Mouse (Mus musculus): ENCODE data around the gene Peak1. TPM values are rescaled to one million over a fixed set of nuclear protein-coding genes. Genes with fewer than 3 reads are reported as not detected.

Gene Peak1
- polyA plus RNA-seq, 1 experiment = 5.5 TPM

DNA sequence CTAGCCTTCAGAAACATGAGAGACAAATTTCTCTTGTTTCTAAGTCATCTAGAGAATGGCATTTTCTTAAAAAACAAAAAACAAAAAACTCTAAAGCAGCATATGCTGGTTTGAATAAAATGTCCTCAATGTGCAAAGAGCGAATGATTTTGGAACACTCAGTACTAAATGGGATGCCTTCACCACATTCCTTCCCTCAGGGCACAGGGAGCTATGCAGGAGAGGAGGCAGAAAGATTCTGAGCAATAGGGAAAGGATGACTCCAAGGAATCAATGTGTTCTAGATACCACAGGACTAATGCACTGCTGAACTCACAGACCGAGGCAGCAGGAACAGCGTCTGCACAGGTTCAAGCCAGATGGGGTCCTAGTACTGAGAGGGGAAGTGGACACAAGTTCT lies 103.5 kb downstream of the Peak1 start:
- H3K27ac ChIP-seq (ENCODE audit: control insufficient read depth, insufficient read depth, low read depth, low read length) = no peak overlapping the region
- H3K4me1 ChIP-seq (ENCODE audit: control insufficient read depth, insufficient read depth, low read length) = no peaks in the 10 kb centered on the region
- no peak overlapping the region for H3K4me3 ChIP-seq (ENCODE audit: control insufficient read depth, low read depth, low read length)
- no peaks in the 10 kb centered on the region for H3K27me3 ChIP-seq (ENCODE audit: control insufficient read depth, insufficient read depth, low read length)
- H3K36me3 ChIP-seq (ENCODE audit: control insufficient read depth, insufficient read depth, low read length) = no peaks in the 10 kb centered on the region
- TF ChIP-seq CTCF (IDR thresholded peaks at IDR 0.05; ENCODE audit: control insufficient read depth, insufficient read depth, insufficient replicate concordance, low read depth, low read length) = no peak
- no peak for TF ChIP-seq POLR2A (IDR thresholded peaks at IDR 0.05; ENCODE audit: control insufficient read depth, low read depth, low read length)

DNA sequence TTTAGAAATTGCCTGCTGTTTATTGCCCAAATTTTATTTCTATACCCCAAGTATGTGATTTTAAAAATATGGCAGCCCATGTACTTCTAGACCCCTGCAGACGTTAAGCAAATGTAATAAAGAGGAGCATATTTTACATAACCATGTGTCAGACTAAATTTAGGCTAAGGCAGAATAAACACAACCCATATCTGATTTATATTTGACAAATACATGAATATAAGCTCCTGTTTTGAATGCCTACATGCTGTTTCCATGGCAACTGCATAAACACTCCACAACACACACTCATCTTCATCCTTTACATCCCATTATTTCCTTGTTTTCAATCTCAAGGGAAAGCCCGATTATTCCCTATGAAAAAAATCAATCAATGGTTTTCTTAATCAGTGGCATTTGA lies 108.8 kb downstream of the Peak1 start:
- no peaks in the 10 kb centered on the region for H3K4me1 ChIP-seq (ENCODE audit: control insufficient read depth, insufficient read depth, low read length)
- TF ChIP-seq POLR2A (IDR thresholded peaks at IDR 0.05; ENCODE audit: control insufficient read depth, low read depth, low read length) (no peak), CTCF (IDR thresholded peaks at IDR 0.05; ENCODE audit: control insufficient read depth, insufficient read depth, insufficient replicate concordance, low read depth, low read length) (no peak)
- H3K4me3 ChIP-seq (ENCODE audit: control insufficient read depth, low read depth, low read length) = no peak overlapping the region
- no peak overlapping the region for H3K27ac ChIP-seq (ENCODE audit: control insufficient read depth, insufficient read depth, low read depth, low read length)
- H3K36me3 ChIP-seq (ENCODE audit: control insufficient read depth, insufficient read depth, low read length) = no peaks in the 10 kb centered on the region
- H3K27me3 ChIP-seq (ENCODE audit: control insufficient read depth, insufficient read depth, low read length) = no peaks in the 10 kb centered on the region

DNA sequence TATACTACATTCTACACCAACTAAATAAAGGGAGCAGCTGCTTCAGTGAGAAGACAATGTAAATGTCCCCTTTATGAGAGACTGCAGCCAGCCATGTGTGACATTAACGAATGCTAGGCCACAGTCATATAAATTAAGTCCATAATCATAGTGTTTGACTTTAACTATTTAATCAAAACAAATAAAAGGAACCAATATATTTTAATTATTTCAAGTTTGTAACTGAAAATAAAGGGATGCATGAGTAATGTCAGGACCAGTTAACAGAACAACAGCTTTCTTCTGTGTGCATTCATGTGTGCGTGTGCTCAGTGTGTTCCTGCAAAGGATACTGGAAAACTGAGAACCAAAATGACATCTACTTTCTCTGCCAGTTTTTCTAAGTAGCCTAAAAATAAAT lies 113.3 kb downstream of the Peak1 start:
- H3K36me3 ChIP-seq (ENCODE audit: control insufficient read depth, insufficient read depth, low read length) = no peaks in the 10 kb centered on the region
- no peak overlapping the region for H3K27ac ChIP-seq (ENCODE audit: control insufficient read depth, insufficient read depth, low read depth, low read length)
- TF ChIP-seq CTCF (IDR thresholded peaks at IDR 0.05; ENCODE audit: control insufficient read depth, insufficient read depth, insufficient replicate concordance, low read depth, low read length) (no peak), POLR2A (IDR thresholded peaks at IDR 0.05; ENCODE audit: control insufficient read depth, low read depth, low read length) (no peak)

DNA sequence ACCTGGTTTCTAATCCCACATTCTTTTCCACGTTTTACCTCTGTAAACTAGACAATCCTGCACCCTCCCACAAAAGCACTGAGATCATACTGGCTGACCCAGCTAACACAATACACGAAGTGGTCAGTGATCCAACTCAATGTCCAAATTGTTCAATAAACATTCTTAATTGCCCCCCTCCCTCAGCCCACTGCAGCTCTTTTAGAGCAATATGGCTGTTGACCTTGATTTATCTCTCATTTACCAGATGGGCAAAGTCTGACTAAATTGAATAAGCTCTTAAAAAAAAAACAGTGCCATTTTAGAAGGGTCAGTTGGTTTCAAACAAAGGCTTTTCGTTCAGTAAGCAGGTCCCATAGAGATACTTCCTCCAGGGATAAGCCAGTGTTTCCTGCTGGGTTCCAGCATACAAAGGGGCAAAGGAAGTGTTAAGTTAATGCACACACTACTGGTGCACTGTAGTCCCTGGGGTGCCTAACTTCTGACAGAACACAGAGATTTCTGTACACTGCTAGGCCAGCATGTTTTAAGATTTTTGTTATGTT lies 114.9 kb downstream of the Peak1 start:
- TF ChIP-seq CTCF (IDR thresholded peaks at IDR 0.05; ENCODE audit: control insufficient read depth, insufficient read depth, insufficient replicate concordance, low read depth, low read length) = no peak
- TF ChIP-seq POLR2A (IDR thresholded peaks at IDR 0.05; ENCODE audit: control insufficient read depth, low read depth, low read length) = no peak
- no peak overlapping the region for H3K4me3 ChIP-seq (ENCODE audit: control insufficient read depth, low read depth, low read length)
- H3K4me1 ChIP-seq (ENCODE audit: control insufficient read depth, insufficient read depth, low read length) = no peaks in the 10 kb centered on the region
- H3K36me3 ChIP-seq (ENCODE audit: control insufficient read depth, insufficient read depth, low read length) = no peaks in the 10 kb centered on the region
- no peak overlapping the region for H3K27ac ChIP-seq (ENCODE audit: control insufficient read depth, insufficient read depth, low read depth, low read length)
- H3K27me3 ChIP-seq (ENCODE audit: control insufficient read depth, insufficient read depth, low read length) = no peaks in the 10 kb centered on the region

More for the DNA sequence above, 113.3 kb downstream of the Peak1 start:
- Histone ChIP-seq H3K27me3 (ENCODE audit: control insufficient read depth, insufficient read depth, low read length) (no peaks in the 10 kb centered on the region), H3K4me1 (ENCODE audit: control insufficient read depth, insufficient read depth, low read length) (no peaks in the 10 kb centered on the region), H3K4me3 (ENCODE audit: control insufficient read depth, low read depth, low read length) (no peak overlapping the region)

DNA sequence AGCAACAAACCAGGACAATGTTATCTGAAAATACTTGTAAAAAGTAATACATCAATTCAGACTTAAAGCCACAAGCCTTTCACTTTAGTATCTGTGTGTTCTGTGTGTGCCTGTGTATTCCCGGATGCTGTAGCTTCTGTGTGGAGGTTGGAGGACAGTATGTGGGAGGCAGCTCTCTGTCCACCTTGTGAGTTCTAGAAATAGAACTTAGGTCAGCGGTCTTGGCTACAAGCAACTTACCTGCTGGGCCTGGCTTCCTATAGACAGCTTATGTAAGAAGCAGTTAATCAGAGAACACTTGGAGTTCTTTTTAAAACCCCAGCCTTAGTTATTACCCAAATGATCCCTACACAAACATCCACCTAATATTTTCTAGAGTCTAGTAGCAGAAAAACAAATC lies 127.8 kb downstream of the Peak1 start:
- H3K36me3 ChIP-seq (ENCODE audit: control insufficient read depth, insufficient read depth, low read length) = no peaks in the 10 kb centered on the region
- H3K4me1 ChIP-seq (ENCODE audit: control insufficient read depth, insufficient read depth, low read length) = no peaks in the 10 kb centered on the region
- H3K27me3 ChIP-seq (ENCODE audit: control insufficient read depth, insufficient read depth, low read length) = no peaks in the 10 kb centered on the region
- no peak overlapping the region for H3K27ac ChIP-seq (ENCODE audit: control insufficient read depth, insufficient read depth, low read depth, low read length)
- no peak overlapping the region for H3K4me3 ChIP-seq (ENCODE audit: control insufficient read depth, low read depth, low read length)
- TF ChIP-seq CTCF (IDR thresholded peaks at IDR 0.05; ENCODE audit: control insufficient read depth, insufficient read depth, insufficient replicate concordance, low read depth, low read length) = no peak
- no peak for TF ChIP-seq POLR2A (IDR thresholded peaks at IDR 0.05; ENCODE audit: control insufficient read depth, low read depth, low read length)

DNA sequence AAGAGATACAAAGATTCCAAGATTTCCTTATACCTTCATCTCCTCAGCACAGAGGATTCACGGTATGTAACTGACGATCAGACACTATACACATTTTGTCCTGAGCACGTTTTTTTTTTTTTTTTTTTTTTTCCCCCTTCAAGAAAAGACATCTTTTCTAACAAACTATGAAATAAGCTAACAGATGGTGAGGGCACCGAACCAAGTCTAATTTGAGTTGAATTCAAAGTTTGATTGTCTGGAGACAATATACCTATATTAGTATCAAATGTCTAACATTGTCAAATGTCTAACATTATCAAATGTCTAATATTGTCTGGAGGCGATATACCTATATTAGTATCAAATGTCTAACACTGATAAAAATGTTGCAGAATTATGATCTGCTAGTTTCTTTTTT lies 135.4 kb downstream of the Peak1 start:
- Histone ChIP-seq H3K27me3 (ENCODE audit: control insufficient read depth, insufficient read depth, low read length) (no peaks in the 10 kb centered on the region), H3K27ac (ENCODE audit: control insufficient read depth, insufficient read depth, low read depth, low read length) (no peak overlapping the region), H3K36me3 (ENCODE audit: control insufficient read depth, insufficient read depth, low read length) (no peaks in the 10 kb centered on the region), H3K4me3 (ENCODE audit: control insufficient read depth, low read depth, low read length) (no peak overlapping the region), H3K4me1 (ENCODE audit: control insufficient read depth, insufficient read depth, low read length) (no peaks in the 10 kb centered on the region)
- no peak for TF ChIP-seq CTCF (IDR thresholded peaks at IDR 0.05; ENCODE audit: control insufficient read depth, insufficient read depth, insufficient replicate concordance, low read depth, low read length)
- TF ChIP-seq POLR2A (IDR thresholded peaks at IDR 0.05; ENCODE audit: control insufficient read depth, low read depth, low read length) = no peak

DNA sequence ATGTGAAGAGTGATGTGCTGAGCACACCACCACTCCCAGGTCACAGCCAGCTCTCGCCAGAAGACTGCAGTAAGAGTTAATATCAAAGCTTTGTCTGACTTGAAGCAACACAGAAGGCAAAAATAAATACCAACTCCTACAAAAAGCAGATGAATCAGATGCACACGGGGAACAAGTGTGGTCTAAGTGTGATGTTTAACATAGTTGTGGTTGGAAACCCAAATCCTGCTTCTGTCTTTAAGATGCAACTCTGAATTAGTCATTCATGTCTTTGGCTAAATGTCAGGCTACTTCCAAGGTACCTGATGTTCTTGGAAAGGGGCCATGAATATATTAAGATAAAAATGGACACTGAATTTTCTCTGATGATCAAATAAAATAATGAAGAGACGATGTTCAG lies 144.3 kb downstream of the Peak1 start:
- Histone ChIP-seq H3K4me1 (ENCODE audit: control insufficient read depth, insufficient read depth, low read length) (no peaks in the 10 kb centered on the region), H3K36me3 (ENCODE audit: control insufficient read depth, insufficient read depth, low read length) (no peaks in the 10 kb centered on the region), H3K27ac (ENCODE audit: control insufficient read depth, insufficient read depth, low read depth, low read length) (no peak overlapping the region), H3K4me3 (ENCODE audit: control insufficient read depth, low read depth, low read length) (no peak overlapping the region), H3K27me3 (ENCODE audit: control insufficient read depth, insufficient read depth, low read length) (no peaks in the 10 kb centered on the region)
- no peak for TF ChIP-seq CTCF (IDR thresholded peaks at IDR 0.05; ENCODE audit: control insufficient read depth, insufficient read depth, insufficient replicate concordance, low read depth, low read length)
- no peak for TF ChIP-seq POLR2A (IDR thresholded peaks at IDR 0.05; ENCODE audit: control insufficient read depth, low read depth, low read length)

DNA sequence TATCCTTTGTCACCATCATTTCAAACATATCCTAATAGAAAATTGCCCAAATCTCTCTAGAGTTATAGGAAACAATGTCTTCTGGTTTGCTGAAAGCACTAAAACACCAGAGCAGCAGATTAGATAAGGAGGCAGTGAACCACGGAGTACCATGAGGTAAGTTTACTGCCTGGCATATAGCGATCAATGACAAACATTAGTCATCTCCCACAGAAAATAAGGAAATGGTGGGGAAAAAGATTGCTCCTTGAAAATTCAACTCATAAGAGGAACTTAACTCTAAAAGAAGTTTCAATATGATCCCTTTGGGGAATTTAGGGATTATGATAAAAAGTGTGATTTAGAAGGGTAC lies 145.6 kb downstream of the Peak1 start:
- no peaks in the 10 kb centered on the region for H3K4me1 ChIP-seq (ENCODE audit: control insufficient read depth, insufficient read depth, low read length)
- H3K36me3 ChIP-seq (ENCODE audit: control insufficient read depth, insufficient read depth, low read length) = no peaks in the 10 kb centered on the region
- H3K27ac ChIP-seq (ENCODE audit: control insufficient read depth, insufficient read depth, low read depth, low read length) = no peak overlapping the region
- H3K27me3 ChIP-seq (ENCODE audit: control insufficient read depth, insufficient read depth, low read length) = no peaks in the 10 kb centered on the region
- TF ChIP-seq POLR2A (IDR thresholded peaks at IDR 0.05; ENCODE audit: control insufficient read depth, low read depth, low read length) (no peak), CTCF (IDR thresholded peaks at IDR 0.05; ENCODE audit: control insufficient read depth, insufficient read depth, insufficient replicate concordance, low read depth, low read length) (no peak)
- H3K4me3 ChIP-seq (ENCODE audit: control insufficient read depth, low read depth, low read length) = no peak overlapping the region

Data from testis, adult 2 months (tissue).